Mouse (Mus musculus): ENCODE measurements around the gene Gpa33. TPM values are rescaled to one million over a fixed set of nuclear protein-coding genes. Genes with fewer than 3 reads are reported as not detected.

The Gpa33 gene
- polyA plus RNA-seq, 1 experiment: 6.9 TPM

DNA sequence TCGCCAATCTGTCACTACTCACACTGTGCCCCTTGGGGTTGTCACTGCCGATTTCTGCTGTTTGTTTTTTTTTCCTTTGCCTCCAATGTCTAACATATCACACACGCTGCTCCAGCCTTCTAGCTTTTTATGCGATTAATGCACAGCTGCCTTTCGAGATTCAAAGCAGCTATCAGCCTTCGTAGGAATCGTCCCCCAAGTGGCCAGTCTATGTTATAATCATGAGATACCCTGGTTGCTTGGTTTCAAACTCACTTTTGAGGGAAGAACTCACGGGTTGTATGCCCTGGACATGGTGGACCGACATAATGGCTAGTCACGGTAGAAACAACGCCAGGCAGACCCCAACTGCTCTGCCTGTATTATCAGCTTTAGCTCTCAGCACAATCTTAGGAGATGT is 21.3 kb downstream of the Gpa33 start:
- Histone ChIP-seq H3K4me1 (ENCODE audit: control insufficient read depth, insufficient read depth, low read length) (no peaks in the 10 kb centered on the region), H3K27ac (ENCODE audit: control insufficient read depth, insufficient read depth, low read depth, low read length, poor library complexity) (no peak overlapping the region), H3K4me3 (replicated peaks; ENCODE audit: control insufficient read depth, low read depth, low read length) (no peak overlapping the region)
- TF ChIP-seq POLR2A (IDR thresholded peaks at IDR 0.05; ENCODE audit: borderline replicate concordance, control insufficient read depth, low read depth, low read length) (no peak), CTCF (IDR thresholded peaks at IDR 0.05; ENCODE audit: control insufficient read depth, insufficient read depth, low read length) (no peak)
- WGBS: 65% methylated on average over 11 of the region's 11 CpGs

DNA sequence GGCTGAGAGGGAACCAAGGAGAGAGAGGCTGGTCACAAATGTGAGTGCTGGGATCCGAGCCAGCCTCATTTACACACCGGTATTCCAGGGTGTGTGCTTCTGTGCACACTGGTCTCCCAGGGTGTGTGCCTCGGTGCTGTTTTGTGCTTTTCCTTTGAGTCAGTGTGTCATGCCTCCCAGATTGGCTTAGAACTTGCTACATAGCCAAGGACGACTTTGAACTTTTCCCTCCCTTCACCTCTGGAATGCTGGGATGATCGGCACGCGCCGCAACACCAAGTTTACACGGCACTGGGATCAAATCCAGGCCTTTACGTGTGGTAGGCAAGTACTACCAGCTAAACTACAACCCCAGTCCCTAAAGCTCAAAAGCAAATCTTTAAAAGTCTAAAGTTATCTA is 22.0 kb downstream of the Gpa33 start:
- Histone ChIP-seq H3K27ac (ENCODE audit: control insufficient read depth, insufficient read depth, low read depth, low read length, poor library complexity) (no peak overlapping the region), H3K4me3 (replicated peaks; ENCODE audit: control insufficient read depth, low read depth, low read length) (no peak overlapping the region), H3K4me1 (ENCODE audit: control insufficient read depth, insufficient read depth, low read length) (no peaks in the 10 kb centered on the region)
- TF ChIP-seq CTCF (IDR thresholded peaks at IDR 0.05; ENCODE audit: control insufficient read depth, insufficient read depth, low read length) (no peak), POLR2A (IDR thresholded peaks at IDR 0.05; ENCODE audit: borderline replicate concordance, control insufficient read depth, low read depth, low read length) (no peak)
- WGBS: 87% methylated on average over 10 of the region's 10 CpGs

- Histone ChIP-seq H3K27ac (ENCODE audit: control insufficient read depth, insufficient read depth, low read depth, low read length, poor library complexity) (no peak overlapping the region), H3K4me3 (replicated peaks; ENCODE audit: control insufficient read depth, low read depth, low read length) (no peak overlapping the region), H3K4me1 (ENCODE audit: control insufficient read depth, insufficient read depth, low read length) (no peaks in the 10 kb centered on the region)
- TF ChIP-seq CTCF (IDR thresholded peaks at IDR 0.05; ENCODE audit: control insufficient read depth, insufficient read depth, low read length) (peak; percentile 88), POLR2A (IDR thresholded peaks at IDR 0.05; ENCODE audit: borderline replicate concordance, control insufficient read depth, low read depth, low read length) (no peak)
- WGBS: 11% methylated on average over 18 of the region's 18 CpGs
Observed at GRCm38 (mm10) chr1:166153351-166154120, 23.5 kb downstream of the Gpa33 start.

DNA sequence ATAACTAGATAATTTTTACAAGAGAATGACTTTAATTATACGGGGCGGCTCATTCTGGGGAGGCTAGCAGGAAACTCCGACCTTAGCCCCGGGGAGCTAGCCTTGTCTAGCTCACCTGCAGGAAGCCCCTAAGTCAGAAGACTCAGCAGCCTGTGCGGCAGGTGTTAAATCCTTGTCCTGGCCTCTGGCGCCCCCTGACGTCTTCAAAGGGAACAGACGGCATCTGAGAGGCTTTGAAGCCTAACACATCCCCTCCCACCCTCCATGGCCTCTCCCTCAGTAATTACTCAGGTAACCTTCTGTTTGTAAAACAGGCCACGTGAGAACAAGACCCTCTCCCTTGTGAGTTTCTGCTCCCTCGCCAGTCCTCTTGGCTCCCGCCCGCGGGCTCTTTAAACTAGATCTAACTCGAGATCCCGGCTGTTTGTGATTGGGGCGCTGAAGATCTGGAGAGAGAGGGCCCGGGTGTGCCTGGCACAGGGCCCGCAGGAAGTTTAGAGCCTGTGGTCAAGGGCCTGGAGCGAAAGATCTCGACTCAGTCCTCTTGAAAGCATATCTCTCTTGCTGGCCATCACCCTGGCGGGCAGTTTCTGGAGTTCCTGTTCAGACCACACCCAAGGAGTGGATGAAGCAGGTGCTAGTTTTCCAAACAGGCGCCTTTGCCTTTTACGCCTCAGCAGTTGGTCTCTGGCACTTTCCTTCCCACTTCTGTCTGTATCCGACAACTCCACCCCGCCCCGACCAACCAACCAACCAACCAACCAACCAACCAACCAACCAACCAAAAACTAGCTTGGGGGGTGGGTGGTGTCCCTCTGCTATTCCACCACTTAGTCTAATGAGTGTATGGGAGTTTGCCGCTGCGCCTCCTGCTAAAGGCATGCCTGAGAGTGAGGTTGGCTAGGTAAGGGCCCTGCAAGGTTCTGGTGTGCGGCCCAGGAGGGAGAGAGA is 24.4 kb downstream of the Gpa33 start:
- Histone ChIP-seq H3K4me1 (ENCODE audit: control insufficient read depth, insufficient read depth, low read length) (no peaks in the 10 kb centered on the region), H3K27ac (ENCODE audit: control insufficient read depth, insufficient read depth, low read depth, low read length, poor library complexity) (no peak overlapping the region), H3K4me3 (replicated peaks; ENCODE audit: control insufficient read depth, low read depth, low read length) (no peak overlapping the region)
- WGBS: 11% methylated on average over 29 of the region's 29 CpGs
- TF ChIP-seq POLR2A (IDR thresholded peaks at IDR 0.05; ENCODE audit: borderline replicate concordance, control insufficient read depth, low read depth, low read length): no peak
- peak; percentile 94 for TF ChIP-seq CTCF (IDR thresholded peaks at IDR 0.05; ENCODE audit: control insufficient read depth, insufficient read depth, low read length)

- H3K4me1 ChIP-seq (ENCODE audit: control insufficient read depth, insufficient read depth, low read length): no peaks in the 10 kb centered on the region
- no peak overlapping the region for H3K4me3 ChIP-seq (replicated peaks; ENCODE audit: control insufficient read depth, low read depth, low read length)
- H3K27ac ChIP-seq (ENCODE audit: control insufficient read depth, insufficient read depth, low read depth, low read length, poor library complexity): no peak overlapping the region
- WGBS: 58% methylated on average over 10 of the region's 10 CpGs
- TF ChIP-seq POLR2A (IDR thresholded peaks at IDR 0.05; ENCODE audit: borderline replicate concordance, control insufficient read depth, low read depth, low read length) (no peak), CTCF (IDR thresholded peaks at IDR 0.05; ENCODE audit: control insufficient read depth, insufficient read depth, low read length) (no peak)
Observed at GRCm38 (mm10) chr1:166155113-166155494, 25.1 kb downstream of the Gpa33 start.

- no peak overlapping the region for H3K4me3 ChIP-seq (replicated peaks; ENCODE audit: control insufficient read depth, low read depth, low read length)
Observed at GRCm38 (mm10) chr1:166157712-166158111, 27.7 kb downstream of the Gpa33 start.

GRCm38 (mm10) chr1:166158664-166159063 is 28.6 kb downstream of the Gpa33 start:
- WGBS: 50% methylated on average over 9 of the region's 9 CpGs
- Histone ChIP-seq H3K4me1 (ENCODE audit: control insufficient read depth, insufficient read depth, low read length) (no peaks in the 10 kb centered on the region), H3K27ac (ENCODE audit: control insufficient read depth, insufficient read depth, low read depth, low read length, poor library complexity) (no peak overlapping the region), H3K4me3 (replicated peaks; ENCODE audit: control insufficient read depth, low read depth, low read length) (no peak overlapping the region)
- TF ChIP-seq POLR2A (IDR thresholded peaks at IDR 0.05; ENCODE audit: borderline replicate concordance, control insufficient read depth, low read depth, low read length) (no peak), CTCF (IDR thresholded peaks at IDR 0.05; ENCODE audit: control insufficient read depth, insufficient read depth, low read length) (no peak)

More at GRCm38 (mm10) chr1:166157712-166158111, 27.7 kb downstream of the Gpa33 start:
- no peak for TF ChIP-seq CTCF (IDR thresholded peaks at IDR 0.05; ENCODE audit: control insufficient read depth, insufficient read depth, low read length)
- TF ChIP-seq POLR2A (IDR thresholded peaks at IDR 0.05; ENCODE audit: borderline replicate concordance, control insufficient read depth, low read depth, low read length): no peak
- 76% methylated on average over 12 of the region's 12 CpGs for WGBS
- no peaks in the 10 kb centered on the region for H3K4me1 ChIP-seq (ENCODE audit: control insufficient read depth, insufficient read depth, low read length)
- no peak overlapping the region for H3K27ac ChIP-seq (ENCODE audit: control insufficient read depth, insufficient read depth, low read depth, low read length, poor library complexity)

- Histone ChIP-seq H3K4me3 (replicated peaks; ENCODE audit: control insufficient read depth, low read depth, low read length) (no peak overlapping the region), H3K27ac (ENCODE audit: control insufficient read depth, insufficient read depth, low read depth, low read length, poor library complexity) (no peak overlapping the region), H3K4me1 (ENCODE audit: control insufficient read depth, insufficient read depth, low read length) (no peaks in the 10 kb centered on the region)
- WGBS: 50% methylated on average over 5 of the region's 5 CpGs
- no peak for TF ChIP-seq CTCF (IDR thresholded peaks at IDR 0.05; ENCODE audit: control insufficient read depth, insufficient read depth, low read length)
- no peak for TF ChIP-seq POLR2A (IDR thresholded peaks at IDR 0.05; ENCODE audit: borderline replicate concordance, control insufficient read depth, low read depth, low read length)
Observed at GRCm38 (mm10) chr1:166160111-166160510, 30.1 kb downstream of the Gpa33 start.

Measured in bone marrow, adult 2 months (tissue).